Mouse (Mus musculus): Measurements from ENCODE around the gene Cep83.

- TF ChIP-seq TAL1 (IDR thresholded peaks at IDR 0.05; ENCODE audit: low read length) (no peak), GATA1 (IDR thresholded peaks at IDR 0.05; ENCODE audit: low read length) (no peak)
Observed at GRCm38 (mm10) chr10:94799485-94800239, 111.2 kb downstream of the Cep83 start.

Measured in erythroblast, embryonic 14.5 days (primary cell).